Comparison of ENCODE assay signal across 9 mouse cellular contexts in genomic region chr16:4877195-4877594, GRCm38 (mm10). TPM values are rescaled to one million over a fixed set of nuclear protein-coding genes. Genes with fewer than 3 reads are reported as not detected.
A peak's percentile ranks its signal among the peaks of the same experiment; 100 is the strongest.
DNase-seq lines count a peak whose midpoint lies in the region; ATAC-seq lines count a peak whose summit lies in the region.
"Had no signal": no experiment of that assay in that cellular context is flagged by ENCODE, and none has a peak within 500 bp of the region (broad histone marks: within the 10 kb centered on the region; RNA-seq: fewer than 3 reads in every experiment).

No protein-coding gene starts in this region.

- H3K36me3 ChIP-seq in kidney, embryonic 14.5 days (ENCODE audit: control insufficient read depth, insufficient read depth, low read length) = peaks cover 37% of the 10 kb centered on the region
- peaks cover 22% of the 10 kb centered on the region for H3K36me3 ChIP-seq in hindbrain, embryonic 12.5 days
- H3K36me3 ChIP-seq in liver, embryonic 16.5 days (ENCODE audit: control insufficient read depth, insufficient read depth) = no peaks in the 10 kb centered on the region; the same call in 1 of the 2 replicates

- peaks cover 18% of the 10 kb centered on the region for H3K4me1 ChIP-seq in kidney, embryonic 14.5 days (ENCODE audit: control insufficient read depth, insufficient read depth, low read length)
- H3K4me1 ChIP-seq in brown adipose tissue, adult 24 weeks (ENCODE audit: control insufficient read depth, insufficient read depth, insufficient read length, low read length) = peaks cover 18% of the 10 kb centered on the region
- peaks cover 36% of the 10 kb centered on the region for H3K4me1 ChIP-seq in hindbrain, embryonic 12.5 days
- peaks cover 50% of the 10 kb centered on the region for H3K4me1 ChIP-seq in liver, embryonic 16.5 days (ENCODE audit: control insufficient read depth, low read depth, low read length)

- H3K27me3 ChIP-seq in kidney, embryonic 14.5 days (ENCODE audit: control insufficient read depth, insufficient read depth, low read length) = no peaks in the 10 kb centered on the region
- H3K27me3 ChIP-seq in hindbrain, embryonic 12.5 days = no peaks in the 10 kb centered on the region
- no peaks in the 10 kb centered on the region for H3K27me3 ChIP-seq in liver, embryonic 16.5 days (ENCODE audit: control insufficient read depth, insufficient read depth, low read depth, low read length)

- no peaks in the 10 kb centered on the region for H3K9me3 ChIP-seq in kidney, embryonic 14.5 days (ENCODE audit: control insufficient read depth, low read length)
- H3K9me3 ChIP-seq in hindbrain, embryonic 12.5 days (replicated peaks) = no peaks in the 10 kb centered on the region
- H3K9me3 ChIP-seq in liver, embryonic 16.5 days (replicated peaks; ENCODE audit: control insufficient read depth, low read length) = no peaks in the 10 kb centered on the region

- ATAC-seq in kidney, embryonic 14.5 days (ENCODE audit: low FRiP score, low TSS enrichment) = no peak
- ATAC-seq in hindbrain, embryonic 12.5 days (ENCODE audit: low FRiP score) = no peak
- ATAC-seq in liver, embryonic 16.5 days (ENCODE audit: low read depth) = no peak

- WGBS in kidney, embryonic 14.5 days = 84% methylated on average over 3 of the region's 4 CpGs
- 87% methylated on average over 4 of the region's 4 CpGs for WGBS in hindbrain, embryonic 12.5 days
- 44% methylated on average over 4 of the region's 4 CpGs for WGBS in liver, embryonic 16.5 days (ENCODE audit: insufficient replicate concordance)

- no peak overlapping the region for H3K4me3 ChIP-seq in kidney, embryonic 14.5 days (ENCODE audit: low read length)
- H3K4me3 ChIP-seq in brown adipose tissue, adult 24 weeks (ENCODE audit: insufficient read depth, low read depth, low read length) = 0 out of 2 replicates have a peak overlapping the region, but pooled peaks have one; percentile 88
- H3K4me3 ChIP-seq in hindbrain, embryonic 12.5 days = no peak overlapping the region
- no peak overlapping the region for H3K4me3 ChIP-seq in liver, embryonic 16.5 days (ENCODE audit: low read depth, low read length)

- peak overlapping the region; percentile 18; the same call in 1 of the 2 replicates for H3K27ac ChIP-seq in kidney, embryonic 14.5 days (ENCODE audit: low read depth, low read length)
- H3K27ac ChIP-seq in brown adipose tissue, adult 24 weeks (replicated peaks; ENCODE audit: low read depth, low read length) = peak overlapping the region; percentile 31
- H3K27ac ChIP-seq in hindbrain, embryonic 12.5 days = no peak overlapping the region
- H3K27ac ChIP-seq in liver, embryonic 16.5 days (ENCODE audit: low read length) = no peak overlapping the region

- peak overlapping the region; percentile 3; the same call in 1 of the 2 replicates for H3K4me2 ChIP-seq in kidney, embryonic 14.5 days (replicated peaks; ENCODE audit: low read depth, low read length)
- peak overlapping the region; percentile 87; the same call in 1 of the 2 replicates for H3K4me2 ChIP-seq in hindbrain, embryonic 12.5 days (replicated peaks)
- peak overlapping the region; percentile 95; the same call in 1 of the 2 replicates for H3K4me2 ChIP-seq in liver, embryonic 16.5 days (ENCODE audit: low read depth, low read length)

- H3K9ac ChIP-seq in kidney, embryonic 14.5 days (ENCODE audit: low read depth, low read length) = no peak overlapping the region; the same call in 1 of the 2 replicates
- 0 out of 2 replicates have a peak overlapping the region, but pooled peaks have one; percentile 75 for H3K9ac ChIP-seq in hindbrain, embryonic 12.5 days
- H3K9ac ChIP-seq in liver, embryonic 16.5 days (ENCODE audit: low read depth, low read length) = no peak overlapping the region

- DNase-seq in kidney, adult 18-20 months = no peak
- no peak for DNase-seq in B cell, adult 2 months
- no peak for DNase-seq in gastrocnemius, postnatal 25 days
- DNase-seq in right cerebral cortex, postnatal 36 days (ENCODE audit: low spot score in 2 of 2) = no peak
- DNase-seq: kidney, postnatal 4 days had no signal

RNA-seq across cellular contexts. Expression of gene Ubald1, which starts 2.9 kb away (rescaled TPM):
- polyA plus RNA-seq in kidney, embryonic 14.5 days (2014; fragmentation: Nextera tagmentation; extraction: Ambion mirVana) = 37.2 and 39.7 TPM in 2 replicates
- 14.2 and 16.7 TPM in 2 replicates for polyA plus RNA-seq in brown adipose tissue, adult 24 weeks (2012; ENCODE audit: insufficient read depth, insufficient read length, missing spikeins)
- polyA plus RNA-seq in hindbrain, embryonic 12.5 days (2016; fragmentation: Nextera tagmentation; extraction: Ambion mirVana) = 38.8 and 40.6 TPM in 2 replicates
- polyA plus RNA-seq in liver, embryonic 16.5 days (2015; fragmentation: Nextera tagmentation; extraction: Ambion mirVana) = 10.8 and 13.3 TPM in 2 replicates
- total RNA-seq in gastrocnemius, postnatal 25 days (2021) = 10 to 100 TPM; 26.1 to 27.0 TPM

RNA-seq across cellular contexts. Expression of gene Mgrn1, which starts 8.9 kb away (rescaled TPM):
- 54.0 and 89.2 TPM in 2 replicates for polyA plus RNA-seq in kidney, embryonic 14.5 days (2014; fragmentation: Nextera tagmentation; extraction: Ambion mirVana)
- polyA plus RNA-seq in brown adipose tissue, adult 24 weeks (2012; ENCODE audit: insufficient read depth, insufficient read length, missing spikeins) = 50.6 and 52.6 TPM in 2 replicates
- polyA plus RNA-seq in hindbrain, embryonic 12.5 days (2016; fragmentation: Nextera tagmentation; extraction: Ambion mirVana) = 91.1 and 94.0 TPM in 2 replicates
- 28.2 and 30.4 TPM in 2 replicates for polyA plus RNA-seq in liver, embryonic 16.5 days (2015; fragmentation: Nextera tagmentation; extraction: Ambion mirVana)
- 10 to 100 TPM; 51.5 to 55.2 TPM for total RNA-seq in gastrocnemius, postnatal 25 days (2021)

RNA-seq across cellular contexts. Expression of gene 4930562C15Rik, which starts 42.0 kb away (rescaled TPM):
- polyA plus RNA-seq in kidney, embryonic 14.5 days (2014; fragmentation: Nextera tagmentation; extraction: Ambion mirVana) = 0.89 TPM in 1 of 2 replicates, not detected in the other
- not detected in 2 replicates for polyA plus RNA-seq in brown adipose tissue, adult 24 weeks (2012; ENCODE audit: insufficient read depth, insufficient read length, missing spikeins)
- 0.53 and 0.63 TPM in 2 replicates for polyA plus RNA-seq in hindbrain, embryonic 12.5 days (2016; fragmentation: Nextera tagmentation; extraction: Ambion mirVana)
- polyA plus RNA-seq in liver, embryonic 16.5 days (2015; fragmentation: Nextera tagmentation; extraction: Ambion mirVana) = 0.05 TPM in 1 of 2 replicates, not detected in the other
- not detected for total RNA-seq in gastrocnemius, postnatal 25 days (2021)

Comparison
In these comparisons a context has a peak if more than half of its experiments do, and no peak if none do; other contexts are left out.
1. H3K27ac ChIP-seq: peak in kidney, embryonic 14.5 days (single experiment) and brown adipose tissue, adult 24 weeks (single experiment); none in hindbrain, embryonic 12.5 days (single experiment) and liver, embryonic 16.5 days (single experiment).
2. H3K4me2 ChIP-seq: peak in every context shown above with its lines; median percentile 95 in liver, embryonic 16.5 days; 87 in hindbrain, embryonic 12.5 days; 3 in kidney, embryonic 14.5 days.